Mouse (Mus musculus) urinary bladder, postnatal 14 days (tissue): ENCODE data around the gene Zc3h18.
A peak's percentile ranks its signal among the peaks of the same experiment; 100 is the strongest.

Source experiments
- DNase-seq: peaks from one replicate; pipeline ENCODE4 v3.0.0; 2021; ENCODE audit warnings: low spot score

Gene Zc3h18

GRCm38 (mm10) chr8:122395291-122395690 is 18.9 kb downstream of the Zc3h18 start:
- DNase-seq = no peak

- no peak for DNase-seq
These were observed 21.8 kb downstream of the Zc3h18 start for GRCm38 (mm10) chr8:122398186-122398585.

GRCm38 (mm10) chr8:122405146-122405805 is 28.9 kb downstream of the Zc3h18 start:
- no peak for DNase-seq

GRCm38 (mm10) chr8:122407678-122408077 is 31.3 kb downstream of the Zc3h18 start:
- no peak for DNase-seq

GRCm38 (mm10) chr8:122414311-122414710 is 37.9 kb downstream of the Zc3h18 start:
- no peak for DNase-seq

- DNase-seq = no peak
These were observed 39.1 kb downstream of the Zc3h18 start for GRCm38 (mm10) chr8:122415554-122415953.

- DNase-seq = no peak
These were observed 43.6 kb downstream of the Zc3h18 start for GRCm38 (mm10) chr8:122419881-122420555.

- DNase-seq = peak; percentile 37
These were observed 45.1 kb downstream of the Zc3h18 start, which contains the start of gene Il17c for GRCm38 (mm10) chr8:122421376-122422070. Gene Il17c, plus strand, starts transcription at chr8:122422020.

- DNase-seq = no peak
These were observed 46.8 kb downstream of the Zc3h18 start for GRCm38 (mm10) chr8:122423217-122423616.

- DNase-seq = no peak
These were observed 47.2 kb downstream of the Zc3h18 start for GRCm38 (mm10) chr8:122423659-122424058.

GRCm38 (mm10) chr8:122426145-122426544 is 49.7 kb downstream of the Zc3h18 start:
- no peak for DNase-seq

GRCm38 (mm10) chr8:122427607-122428006 is 51.2 kb downstream of the Zc3h18 start:
- DNase-seq = no peak

- no peak for DNase-seq
These were observed 51.8 kb downstream of the Zc3h18 start for GRCm38 (mm10) chr8:122428163-122428562.

- DNase-seq = no peak
These were observed 53.7 kb downstream of the Zc3h18 start for GRCm38 (mm10) chr8:122430058-122430636.

GRCm38 (mm10) chr8:122430646-122431045 is 54.2 kb downstream of the Zc3h18 start:
- no peak for DNase-seq

GRCm38 (mm10) chr8:122431694-122432442 is 55.5 kb downstream of the Zc3h18 start:
- DNase-seq = no peak

- DNase-seq = peak; percentile 75
These were observed 56.2 kb downstream of the Zc3h18 start, which contains the start of gene Cyba for GRCm38 (mm10) chr8:122432443-122433268. Gene Cyba, minus strand, starts transcription at chr8:122432930.

GRCm38 (mm10) chr8:122433269-122433905 is 57.0 kb downstream of the Zc3h18 start:
- no peak for DNase-seq

GRCm38 (mm10) chr8:122435375-122435774 is 59.0 kb downstream of the Zc3h18 start:
- DNase-seq = no peak

- no peak for DNase-seq
These were observed 59.7 kb downstream of the Zc3h18 start for GRCm38 (mm10) chr8:122436146-122436545.
